Mouse (Mus musculus) hindbrain, embryonic 13.5 days (tissue): ENCODE data around the gene Yy2. TPM values are rescaled to one million over a fixed set of nuclear protein-coding genes. Genes with fewer than 3 reads are reported as not detected.

Experiments used
- ATAC-seq: fragments of 200-750 bp; cut with Nextera tagmentation; 2 replicates; pipeline ENCODE4 v1.8.0; 2017; ENCODE audit warnings: moderate TSS enrichment; ENCODE audit not compliant: low FRiP score
- H3K27ac ChIP-seq: fragments of 300-500 bp; sonication (generic); 2 replicates; pipeline ENCODE4 v1.5.1; 2015; ENCODE audit warnings: inconsistent platforms, mild to moderate bottlenecking, moderate library complexity
- H3K27me3 ChIP-seq: fragments of 300-500 bp; sonication (generic); 2 replicates; pipeline ENCODE4 v1.6.1; 2015; ENCODE audit warnings: mild to moderate bottlenecking, inconsistent platforms
- H3K36me3 ChIP-seq: fragments of 300-500 bp; sonication (generic); 2 replicates; pipeline ENCODE4 v1.6.1; 2015; ENCODE audit warnings: mild to moderate bottlenecking, inconsistent platforms
- H3K4me1 ChIP-seq: fragments of 300-500 bp; sonication (generic); replicated peaks from 2 replicates; pipeline ENCODE4 v1.6.1; 2015; ENCODE audit warnings: inconsistent platforms
- H3K4me2 ChIP-seq: fragments of 300-500 bp; sonication (generic); 2 replicates; pipeline ENCODE4 v1.6.1; 2015; ENCODE audit warnings: inconsistent platforms, mild to moderate bottlenecking, moderate library complexity
- H3K4me3 ChIP-seq: fragments of 300-500 bp; sonication (generic); 2 replicates; pipeline ENCODE4 v1.5.1; 2015; ENCODE audit warnings: mild to moderate bottlenecking, inconsistent platforms
- H3K9ac ChIP-seq: fragments of 300-500 bp; sonication (generic); 2 replicates; pipeline ENCODE4 v1.6.1; 2015; ENCODE audit warnings: mild to moderate bottlenecking, inconsistent platforms
- H3K9me3 ChIP-seq: fragments of 300-500 bp; sonication (generic); 2 replicates; pipeline ENCODE4 v1.6.1; 2016; ENCODE audit warnings: inconsistent platforms
- WGBS: fragments of 180-500 bp; shearing (Covaris S2); methylation state at CpG from one replicate; pipeline ENCODE4 v1.1.7; 2015; 5-methylcytosine and 5-hydroxymethylcytosine counted together
- polyA plus RNA-seq: library from polyadenylated mRNA; unstranded; fragments of >200 nt; fragmentation: Nextera tagmentation; extraction: Ambion mirVana; gene quantifications from 2 replicates; pipeline ENCODE4 v1.2.1, GENCODE M21; 2015

Yy2 gene
- polyA plus RNA-seq, result 2.7 and 4.0 TPM in 2 replicates

GRCm38 (mm10) chrX:157568840-157569239 lies at the start of gene Yy2:
TSS of gene Yy2 (minus strand) at chrX:157568985.
- ATAC-seq, result no peak
- peaks cover 10% of the 10 kb centered on the region; the same call in 1 of the 2 replicates for H3K36me3 ChIP-seq
- WGBS, result 92% methylated on average over 26 of the region's 26 CpGs
- H3K4me2 ChIP-seq, result no peak within 1 kb of the TSS
- H3K9ac ChIP-seq, result no peak within 1 kb of the TSS
- no peak within 1 kb of the TSS for H3K27ac ChIP-seq
- H3K27me3 ChIP-seq, result no peaks in the 10 kb centered on the region
- no peaks in the 10 kb centered on the region for H3K4me1 ChIP-seq
- H3K9me3 ChIP-seq, result no peaks in the 10 kb centered on the region
- H3K4me3 ChIP-seq, result no peak within 1 kb of the TSS

- no peaks in the 10 kb centered on the region for H3K27me3 ChIP-seq
- no peak for ATAC-seq
- no peaks in the 10 kb centered on the region for H3K9me3 ChIP-seq
- H3K4me1 ChIP-seq, result no peaks in the 10 kb centered on the region
- H3K9ac ChIP-seq, result no peak overlapping the region
- no peak overlapping the region for H3K27ac ChIP-seq
- H3K36me3 ChIP-seq, result no peaks in the 10 kb centered on the region
- WGBS, result 22% methylated on average over 31 of the region's 32 CpGs
- H3K4me2 ChIP-seq, result peak overlapping the region; percentile 40
- peak overlapping the region; percentile 18; the same call in 1 of the 2 replicates for H3K4me3 ChIP-seq
Measured at GRCm38 (mm10) chrX:157612894-157613293, 44.1 kb upstream of the Yy2 start.

GRCm38 (mm10) chrX:157601450-157601849 lies 32.7 kb upstream of the Yy2 start:
- Histone ChIP-seq H3K4me3 (no peak overlapping the region), H3K4me1 (peaks cover 11% of the 10 kb centered on the region), H3K36me3 (no peaks in the 10 kb centered on the region), H3K4me2 (no peak overlapping the region), H3K27ac (no peak overlapping the region), H3K9me3 (no peaks in the 10 kb centered on the region), H3K27me3 (no peaks in the 10 kb centered on the region), H3K9ac (no peak overlapping the region)
- no peak for ATAC-seq
- 11% methylated on average over 3 of the region's 3 CpGs for WGBS

DNA sequence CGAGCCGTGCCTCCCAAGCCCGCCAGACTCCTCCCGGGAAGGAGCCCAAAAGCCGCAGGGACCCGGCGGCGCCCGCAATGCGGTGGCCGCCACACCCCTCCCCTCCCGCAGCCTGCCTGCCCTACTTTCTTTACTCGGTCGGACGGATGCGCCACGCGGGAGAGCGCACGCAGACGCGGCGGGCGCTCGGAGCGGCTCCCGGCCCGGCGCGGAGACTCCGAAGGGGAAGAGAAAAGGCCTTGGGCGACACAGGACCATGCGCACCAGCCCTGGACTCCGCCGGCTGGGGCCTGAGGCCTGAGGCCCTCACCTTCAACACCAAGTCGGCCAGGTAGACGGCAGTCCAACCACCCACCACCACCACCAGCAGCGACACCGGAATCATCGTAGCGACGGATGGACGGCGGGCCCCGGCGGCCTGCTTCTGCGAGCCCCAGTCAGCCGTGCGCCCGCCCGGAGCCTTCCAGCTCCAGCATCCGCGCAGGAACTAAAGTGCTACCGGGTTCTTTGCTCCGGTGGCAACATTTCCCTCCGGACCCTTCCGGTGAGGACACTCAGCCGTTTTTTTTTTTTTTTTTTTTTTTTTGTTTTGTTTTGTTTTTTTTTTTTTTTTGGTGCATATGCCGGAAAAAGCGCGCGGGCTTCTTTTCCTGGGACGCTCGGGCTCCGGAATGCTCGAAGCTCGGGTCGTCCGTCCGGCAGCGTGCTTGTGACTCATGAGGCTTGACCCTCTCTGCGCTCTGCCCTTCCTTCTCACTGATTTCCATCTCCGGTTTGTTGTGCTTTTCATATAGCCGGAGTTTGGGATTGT lies 29.6 kb upstream of the Yy2 start, which contains the start of gene Mbtps2:
Gene Mbtps2 (minus strand): TSS at position 530 of the 811 bp plus-strand sequence.
- no peaks in the 10 kb centered on the region for H3K36me3 ChIP-seq
- peak within 1 kb of the TSS; percentile 53 for H3K4me3 ChIP-seq
- H3K27ac ChIP-seq, result peak within 1 kb of the TSS; percentile 92
- no peaks in the 10 kb centered on the region for H3K27me3 ChIP-seq
- WGBS, result 12% methylated on average over 70 of the region's 74 CpGs
- H3K4me2 ChIP-seq, result peak within 1 kb of the TSS; percentile 54
- ATAC-seq, result peak; percentile 90
- no peaks in the 10 kb centered on the region for H3K9me3 ChIP-seq
- H3K9ac ChIP-seq, result peak within 1 kb of the TSS; percentile 84
- H3K4me1 ChIP-seq, result peaks cover 12% of the 10 kb centered on the region

- H3K9ac ChIP-seq, result peak overlapping the region; percentile 84
- ATAC-seq, result peak; percentile 52
- peaks cover 12% of the 10 kb centered on the region for H3K4me1 ChIP-seq
- no peaks in the 10 kb centered on the region for H3K27me3 ChIP-seq
- H3K27ac ChIP-seq, result peak overlapping the region; percentile 92
- no peaks in the 10 kb centered on the region for H3K36me3 ChIP-seq
- H3K4me2 ChIP-seq, result peak overlapping the region; percentile 54
- no peaks in the 10 kb centered on the region for H3K9me3 ChIP-seq
- 17% methylated on average over 17 of the region's 17 CpGs for WGBS
- peak overlapping the region; percentile 53 for H3K4me3 ChIP-seq
Measured at GRCm38 (mm10) chrX:157597585-157598185, 28.9 kb upstream of the Yy2 start.

- ATAC-seq, result no peak
- no peak overlapping the region for H3K27ac ChIP-seq
- H3K9me3 ChIP-seq, result no peaks in the 10 kb centered on the region
- H3K27me3 ChIP-seq, result no peaks in the 10 kb centered on the region
- peak overlapping the region; percentile 84; the same call in 1 of the 2 replicates for H3K9ac ChIP-seq
- no peaks in the 10 kb centered on the region for H3K36me3 ChIP-seq
- peak overlapping the region; percentile 54 for H3K4me2 ChIP-seq
- peak overlapping the region; percentile 53 for H3K4me3 ChIP-seq
- WGBS, result 85% methylated on average over 5 of the region's 5 CpGs
- peaks cover 12% of the 10 kb centered on the region for H3K4me1 ChIP-seq
Measured at GRCm38 (mm10) chrX:157596802-157597201, 28.0 kb upstream of the Yy2 start.

DNA sequence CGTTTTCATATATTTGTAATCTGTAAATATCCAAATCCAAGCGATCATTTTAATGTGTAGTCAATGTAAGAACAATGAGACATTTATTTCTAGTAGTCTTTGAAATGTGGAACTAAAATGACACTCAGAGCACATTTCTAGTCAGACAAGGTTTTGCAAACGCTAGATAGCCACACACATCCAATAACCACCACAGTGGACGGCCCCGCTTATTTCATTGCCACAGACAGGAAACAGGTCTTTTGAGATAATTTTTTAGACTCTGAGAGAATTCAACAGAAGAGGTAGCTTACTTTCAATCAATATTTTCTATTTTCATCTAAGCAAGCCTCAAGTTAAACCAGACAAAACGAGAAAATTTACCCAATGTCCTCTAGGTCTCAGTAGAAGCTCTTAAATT lies 27.1 kb upstream of the Yy2 start:
- WGBS, result 91% methylated on average over 6 of the region's 6 CpGs
- Histone ChIP-seq H3K27ac (no peak overlapping the region), H3K27me3 (no peaks in the 10 kb centered on the region), H3K9me3 (no peaks in the 10 kb centered on the region), H3K4me2 (no peak overlapping the region), H3K9ac (no peak overlapping the region), H3K4me1 (peaks cover 12% of the 10 kb centered on the region), H3K4me3 (no peak overlapping the region), H3K36me3 (no peaks in the 10 kb centered on the region)
- no peak for ATAC-seq

DNA sequence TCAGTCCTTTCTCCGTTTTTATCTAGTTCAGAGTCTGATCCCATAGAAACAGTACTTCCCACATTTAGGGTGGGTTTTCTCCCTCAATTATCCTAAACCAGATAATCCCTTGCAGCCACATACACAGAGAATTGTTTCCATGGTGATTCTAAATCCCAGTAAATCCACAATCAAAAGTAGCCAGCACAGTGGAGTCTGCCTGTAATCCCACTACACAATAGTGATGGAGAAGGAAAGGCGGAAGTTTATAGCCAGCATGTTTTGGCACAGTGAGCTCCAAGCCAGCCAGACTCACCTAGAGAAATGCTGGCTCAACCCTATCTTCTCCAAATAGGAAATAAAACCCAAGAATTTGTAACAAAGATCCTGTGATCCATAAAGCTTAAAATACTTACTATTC lies 25.8 kb upstream of the Yy2 start:
- H3K27ac ChIP-seq, result no peak overlapping the region

DNA sequence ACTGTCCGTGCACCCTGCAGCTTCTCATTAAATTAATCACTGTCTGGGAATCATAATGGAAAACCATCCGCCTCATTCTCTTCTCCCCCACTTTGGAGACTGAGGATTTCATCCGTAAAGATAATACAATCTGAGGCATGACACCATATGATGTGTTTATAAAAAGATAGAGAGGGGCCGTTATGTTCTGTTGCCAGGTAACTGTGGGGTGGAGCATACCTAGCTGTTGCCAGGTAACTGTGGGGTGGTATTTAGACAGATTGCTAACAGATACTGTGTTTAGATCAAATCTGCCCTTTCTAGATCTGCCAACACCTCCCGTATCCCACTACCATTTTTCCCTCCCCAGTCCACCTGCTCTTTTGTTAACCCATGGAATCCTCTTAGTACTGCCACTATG lies 18.2 kb upstream of the Yy2 start:
- Histone ChIP-seq H3K27ac (0 out of 2 replicates have a peak overlapping the region, but pooled peaks have one; percentile 12), H3K9ac (no peak overlapping the region), H3K4me1 (no peaks in the 10 kb centered on the region; the same call in 1 of the 2 replicates), H3K36me3 (peaks cover 3% of the 10 kb centered on the region; the same call in 1 of the 2 replicates), H3K27me3 (no peaks in the 10 kb centered on the region), H3K4me2 (no peak overlapping the region), H3K9me3 (no peaks in the 10 kb centered on the region), H3K4me3 (no peak overlapping the region)
- ATAC-seq, result no peak
- 46% methylated on average over 5 of the region's 5 CpGs for WGBS

More for the DNA sequence above, 25.8 kb upstream of the Yy2 start:
- no peak for ATAC-seq
- H3K9me3 ChIP-seq, result no peaks in the 10 kb centered on the region
- WGBS, result 70% methylated on average over 2 of the region's 2 CpGs
- no peak overlapping the region for H3K4me2 ChIP-seq
- H3K4me3 ChIP-seq, result no peak overlapping the region
- no peak overlapping the region for H3K9ac ChIP-seq
- H3K27me3 ChIP-seq, result no peaks in the 10 kb centered on the region
- peaks cover 12% of the 10 kb centered on the region for H3K4me1 ChIP-seq
- no peaks in the 10 kb centered on the region; the same call in 1 of the 2 replicates for H3K36me3 ChIP-seq

GRCm38 (mm10) chrX:157586397-157586796 lies 17.6 kb upstream of the Yy2 start:
- no peaks in the 10 kb centered on the region for H3K9me3 ChIP-seq
- H3K9ac ChIP-seq, result no peak overlapping the region
- H3K4me2 ChIP-seq, result no peak overlapping the region
- H3K4me3 ChIP-seq, result no peak overlapping the region
- ATAC-seq, result no peak
- H3K27me3 ChIP-seq, result no peaks in the 10 kb centered on the region
- peaks cover 3% of the 10 kb centered on the region; the same call in 1 of the 2 replicates for H3K36me3 ChIP-seq
- H3K27ac ChIP-seq, result no peak overlapping the region
- no peaks in the 10 kb centered on the region; the same call in 1 of the 2 replicates for H3K4me1 ChIP-seq

GRCm38 (mm10) chrX:157579108-157579614 lies 10.4 kb upstream of the Yy2 start:
- no peak overlapping the region for H3K4me2 ChIP-seq
- 71% methylated on average over 6 of the region's 6 CpGs for WGBS
- no peak overlapping the region for H3K27ac ChIP-seq
- H3K4me3 ChIP-seq, result no peak overlapping the region
- H3K9me3 ChIP-seq, result no peaks in the 10 kb centered on the region
- H3K9ac ChIP-seq, result no peak overlapping the region
- no peaks in the 10 kb centered on the region for H3K27me3 ChIP-seq
- H3K4me1 ChIP-seq, result no peaks in the 10 kb centered on the region
- peaks cover 9% of the 10 kb centered on the region; the same call in 1 of the 2 replicates for H3K36me3 ChIP-seq
- no peak for ATAC-seq

DNA sequence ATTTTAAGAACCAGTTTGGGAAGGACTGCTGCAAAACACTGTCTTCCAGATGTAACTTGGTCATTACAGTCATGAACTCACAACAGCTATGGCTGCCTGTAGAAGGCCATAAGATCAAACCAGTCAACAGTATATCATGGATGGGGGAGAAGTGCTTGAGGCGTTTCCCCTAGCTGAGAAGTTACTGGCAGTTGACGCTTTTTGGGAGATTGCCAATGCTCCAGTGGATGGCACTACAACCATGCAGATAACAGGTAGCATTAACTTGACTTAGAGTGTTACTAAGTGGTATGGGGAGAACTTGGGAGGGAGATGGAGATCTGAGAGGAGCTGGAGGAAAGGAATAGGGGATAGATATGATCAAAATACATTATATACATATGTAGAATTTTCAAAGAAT lies 5.9 kb upstream of the Yy2 start:
- no peak for ATAC-seq
- Histone ChIP-seq H3K27ac (no peak overlapping the region), H3K27me3 (no peaks in the 10 kb centered on the region), H3K9me3 (no peaks in the 10 kb centered on the region), H3K36me3 (peaks cover 5% of the 10 kb centered on the region; the same call in 1 of the 2 replicates), H3K4me1 (no peaks in the 10 kb centered on the region), H3K9ac (no peak overlapping the region), H3K4me2 (no peak overlapping the region), H3K4me3 (no peak overlapping the region)
- 82% methylated on average over 2 of the region's 2 CpGs for WGBS
